In genomic region chr3:37420072-37420471, GRCm38 (mm10) we compare ENCODE assay signal across 8 mouse cellular contexts. TPM values are rescaled to one million over a fixed set of nuclear protein-coding genes. Genes with fewer than 3 reads are reported as not detected.
DNase-seq lines count a peak whose midpoint lies in the region; ATAC-seq and TF ChIP-seq lines count a peak whose summit lies in the region.

TSS of gene Nudt6 (minus strand) at chr3:37420211.

- ATAC-seq in activated CD4-positive, CD25-positive, alpha-beta regulatory T cell, adult 4 months: peak; percentile 68
- peak; percentile 65 for ATAC-seq in megakaryocyte progenitor cell, adult 5-6 weeks (replicated peaks; ENCODE audit: poor library complexity)

- H3K27ac ChIP-seq in cortical plate, adult 2 months (ENCODE audit: insufficient read depth, low read length): peak within 1 kb of the TSS; percentile 92

- peak; percentile 45; the same call in 1 of the 2 replicates for TF ChIP-seq POLR2A in cortical plate, adult 2 months (IDR thresholded peaks at IDR 0.05; ENCODE audit: extremely low read depth, insufficient read depth, low read length)

- H3K4me1 ChIP-seq in cortical plate, adult 2 months (ENCODE audit: control insufficient read depth, insufficient read depth, low read length): no peaks in the 10 kb centered on the region; the same call in 1 of the 2 replicates

- TF ChIP-seq CTCF in cortical plate, adult 2 months (IDR thresholded peaks at IDR 0.05; ENCODE audit: extremely low read depth, insufficient read depth, low read length): no peak

- DNase-seq in gastrocnemius, postnatal 10 days: peak; percentile 94
- DNase-seq in induced T-regulatory cell, adult 2 months (ENCODE audit: low read depth): peak; percentile 95
- DNase-seq in left cerebral cortex, adult 9 months (ENCODE audit: low spot score in 2 of 2): peak; percentile 67 to 90
- peak; percentile 96 for DNase-seq in right cerebral cortex, postnatal 14 days
- DNase-seq in urinary bladder, postnatal 36 days (ENCODE audit: low spot score in 2 of 2): peak; percentile 87 to 90

- H3K4me3 ChIP-seq in cortical plate, adult 2 months (ENCODE audit: insufficient read depth, low read length): peak within 1 kb of the TSS; percentile 47

RNA-seq across cellular contexts. Expression of gene Nudt6, which starts in this region (rescaled TPM):
- polyA plus RNA-seq in activated CD4-positive, CD25-positive, alpha-beta regulatory T cell, adult 4 months (2017; shearing (Covaris generic)): 10 to 100 TPM; 10.9 to 16.7 TPM
- 10.3 and 10.8 TPM in 2 replicates for polyA plus RNA-seq in cortical plate, adult 2 months (2012; rRNA removed)
- 10 to 100 TPM; 24.8 to 25.5 TPM for total RNA-seq in gastrocnemius, postnatal 10 days (2021)
- 14.4 and 18.0 TPM in 2 replicates for total RNA-seq in megakaryocyte progenitor cell, adult 5-6 weeks (2015)
- total RNA-seq in megakaryocyte progenitor cell, adult 5-6 weeks (2017): 9.1 and 19.9 TPM in 2 replicates

Comparison
In these comparisons a context has a peak if more than half of its experiments do, and no peak if none do; other contexts are left out.
1. Peak in every context shown above with its lines: DNase-seq, ATAC-seq, H3K4me3 ChIP-seq and H3K27ac ChIP-seq.